Mouse (Mus musculus): ENCODE results near the gene Slc6a5. TPM values are rescaled to one million over a fixed set of nuclear protein-coding genes. Genes with fewer than 3 reads are reported as not detected.

Gene Slc6a5
- polyA plus RNA-seq (2015; fragmentation: Illumina TruSeq; extraction: RNeasy Lipid Tissue Mini Kit (QIAGEN cat#74804); ENCODE audit: low read depth, low replicate concordance): 0.59 TPM

DNA sequence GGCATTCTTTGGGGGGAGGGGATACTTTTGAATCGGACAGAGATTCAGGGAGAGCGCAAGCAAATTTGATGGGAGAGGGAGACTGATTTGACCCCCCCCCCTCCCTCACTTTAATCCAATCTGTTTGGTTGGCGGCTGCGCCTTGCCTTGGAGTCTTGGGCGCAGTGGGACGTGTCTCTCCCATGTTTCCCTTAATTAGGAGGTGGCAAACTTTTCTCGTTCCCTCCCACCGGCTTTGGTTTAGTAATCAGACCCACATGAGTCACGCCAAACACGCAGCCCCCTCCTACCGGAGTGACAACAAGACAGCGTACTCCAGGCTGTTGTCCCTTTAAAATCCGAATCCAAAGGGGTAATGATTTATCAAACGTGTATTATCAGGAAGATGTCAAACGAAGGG lies at the start of gene Slc6a5:
Slc6a5 (plus strand) TSS at position 297 of the 400 bp plus-strand sequence.

DNA sequence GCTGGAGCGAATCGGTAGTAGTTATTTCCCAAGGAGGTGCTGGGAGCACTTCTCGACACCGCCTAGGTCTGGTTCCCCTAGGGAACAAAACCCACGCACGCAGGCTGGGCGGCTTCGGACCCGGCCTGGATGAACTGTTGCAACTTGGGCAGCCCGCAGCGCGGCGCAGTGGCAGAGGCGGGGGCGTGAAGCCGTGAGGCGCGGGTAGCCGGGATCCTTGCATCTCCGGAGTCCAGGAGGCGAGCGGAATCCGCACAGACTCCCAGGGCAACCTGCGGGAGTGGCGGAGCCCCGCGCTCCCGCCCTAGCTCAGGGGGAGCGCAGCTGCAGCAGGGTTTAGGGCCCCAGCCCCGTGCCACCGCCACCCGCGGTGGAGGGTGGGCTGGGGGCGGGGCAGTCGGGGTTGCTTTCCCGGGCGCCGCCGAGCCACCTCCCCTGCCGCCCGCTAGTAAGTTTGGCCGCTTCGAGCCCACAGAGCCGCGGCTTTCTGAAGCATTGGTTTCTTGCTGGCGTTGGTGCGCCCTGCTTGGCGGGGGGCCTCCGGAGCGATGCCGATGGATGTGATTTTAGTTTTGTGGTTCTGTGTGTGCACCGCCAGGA lies 65.0 kb downstream of the Slc6a5 start, which contains the start of gene Nell1:
Nell1 (plus strand) TSS at position 24 of the 600 bp plus-strand sequence.

Other genes starting within 250 kb of the Slc6a5 start
- 15.6 TPM for gene Htatip2, start 151.0 kb upstream of the Slc6a5 start, polyA plus RNA-seq (2015; fragmentation: Illumina TruSeq; extraction: RNeasy Lipid Tissue Mini Kit (QIAGEN cat#74804); ENCODE audit: low read depth, low replicate concordance)
- 27.2 TPM for gene Prmt3, start 131.8 kb upstream of the Slc6a5 start, polyA plus RNA-seq (2015; fragmentation: Illumina TruSeq; extraction: RNeasy Lipid Tissue Mini Kit (QIAGEN cat#74804); ENCODE audit: low read depth, low replicate concordance)
- gene Nell1, start 64.7 kb downstream of the Slc6a5 start, polyA plus RNA-seq (2015; fragmentation: Illumina TruSeq; extraction: RNeasy Lipid Tissue Mini Kit (QIAGEN cat#74804); ENCODE audit: low read depth, low replicate concordance): 44.4 TPM

Data from brain, adult 10 weeks (tissue).